Mouse (Mus musculus): ENCODE measurements around the gene Dnajc9.
A peak's percentile ranks its signal among the peaks of the same experiment; 100 is the strongest.

- TF ChIP-seq CTCF (IDR thresholded peaks at IDR 0.05; ENCODE audit: control insufficient read depth, insufficient read depth, insufficient read length) (peak; percentile 24), USF1 (IDR thresholded peaks at IDR 0.05; ENCODE audit: low read depth) (no peak), MAX (IDR thresholded peaks at IDR 0.05) (peak; percentile 93)
Measured at GRCm38 (mm10) chr14:20347991-20348541, 40.6 kb downstream of the Dnajc9 start, which contains the start of the genes Ecd and Fam149b.
